Mouse (Mus musculus): ENCODE data around the gene Grhl1. TPM values are rescaled to one million over a fixed set of nuclear protein-coding genes. Genes with fewer than 3 reads are reported as not detected.

Gene Grhl1
- polyA plus RNA-seq, 1 experiment = 0.41 TPM

DNA sequence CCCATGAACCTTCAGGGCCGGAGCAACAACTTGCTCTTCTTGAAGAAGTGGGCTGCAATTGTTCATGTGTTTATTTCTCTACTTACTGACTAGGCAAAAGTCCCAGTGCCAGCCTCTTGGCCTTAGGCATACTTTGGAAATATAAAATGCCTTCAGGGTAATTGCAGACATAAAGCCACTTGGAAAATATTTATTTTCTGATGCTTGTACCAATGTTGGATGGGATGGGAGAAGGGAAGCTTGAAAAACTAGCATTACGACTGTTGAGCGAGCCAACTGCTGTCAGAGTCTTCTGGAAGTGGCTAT lies 1.1 kb downstream of the Grhl1 start:
- no peak for TF ChIP-seq TCF3 (IDR thresholded peaks at IDR 0.05; ENCODE audit: insufficient read length, low read depth)
- no peak for TF ChIP-seq MYOG (IDR thresholded peaks at IDR 0.05; ENCODE audit: control insufficient read depth in 1 of 3, insufficient read depth in 1 of 3, insufficient read length in 2 of 3, low read depth in 2 of 3)
- no peak for TF ChIP-seq USF1 (IDR thresholded peaks at IDR 0.05; ENCODE audit: low read depth)
- no peak for TF ChIP-seq TCF12 (IDR thresholded peaks at IDR 0.05; ENCODE audit: insufficient read depth, poor library complexity, severe bottlenecking)
- no peak for TF ChIP-seq E2F4 (IDR thresholded peaks at IDR 0.05; ENCODE audit: insufficient read depth)
- TF ChIP-seq POLR2AphosphoS2 (IDR thresholded peaks at IDR 0.05; ENCODE audit: insufficient read length, low read depth) = no peak
- no peak for TF ChIP-seq CEBPB (IDR thresholded peaks at IDR 0.05; ENCODE audit: insufficient read depth, poor library complexity, severe bottlenecking)
- no peak for TF ChIP-seq MAX (IDR thresholded peaks at IDR 0.05; ENCODE audit: low read depth)
- TF ChIP-seq MYOD1 (IDR thresholded peaks at IDR 0.05; ENCODE audit: control insufficient read depth in 1 of 3, insufficient read length in 2 of 3, low read depth in 2 of 3) = no peak
- no peak for TF ChIP-seq REST (IDR thresholded peaks at IDR 0.05; ENCODE audit: insufficient read depth, insufficient read length)
- TF ChIP-seq SRF (IDR thresholded peaks at IDR 0.05; ENCODE audit: control insufficient read depth, insufficient read length, low read depth) = no peak
- peak overlapping the region; percentile 88 for H3K4me2 ChIP-seq (ENCODE audit: low read depth)
- no peak overlapping the region for H3ac ChIP-seq (ENCODE audit: control insufficient read depth, insufficient read length)
- peak overlapping the region; percentile 23 for H3K4me3 ChIP-seq
- no peaks in the 10 kb centered on the region for H3K79me2 ChIP-seq (ENCODE audit: control insufficient read depth, insufficient read depth)
- no peaks in the 10 kb centered on the region for H3K36me3 ChIP-seq (ENCODE audit: control insufficient read depth, insufficient read depth)
- H3K27me3 ChIP-seq (ENCODE audit: control insufficient read depth, insufficient read depth, insufficient read length) = no peaks in the 10 kb centered on the region

DNA sequence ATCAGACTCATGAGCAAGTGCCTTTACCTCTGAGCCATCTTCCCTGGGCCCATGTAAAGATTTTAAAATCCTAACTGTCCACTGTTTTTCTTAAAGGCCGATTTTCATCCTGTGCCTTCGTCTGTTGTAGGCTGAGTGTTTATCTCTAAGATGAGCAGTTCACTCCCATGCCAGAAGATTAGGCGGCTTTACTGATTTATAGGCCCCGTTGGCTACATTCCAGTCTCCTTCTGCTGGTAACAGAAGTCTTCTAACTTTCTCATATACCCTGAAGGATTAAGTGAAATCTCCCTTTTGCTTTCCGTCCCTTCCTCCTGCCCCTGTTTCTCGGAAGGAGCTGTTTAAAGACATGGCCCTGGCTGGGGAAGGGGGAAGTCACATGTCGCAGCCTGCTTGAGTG lies 2.8 kb downstream of the Grhl1 start:
- no peak overlapping the region for H3K4me3 ChIP-seq
- H3K4me2 ChIP-seq (ENCODE audit: low read depth) = no peak overlapping the region
- no peaks in the 10 kb centered on the region for H3K36me3 ChIP-seq (ENCODE audit: control insufficient read depth, insufficient read depth)
- TF ChIP-seq E2F4 (IDR thresholded peaks at IDR 0.05; ENCODE audit: insufficient read depth) (no peak), SRF (IDR thresholded peaks at IDR 0.05; ENCODE audit: control insufficient read depth, insufficient read length, low read depth) (no peak), TCF12 (IDR thresholded peaks at IDR 0.05; ENCODE audit: insufficient read depth, poor library complexity, severe bottlenecking) (no peak), MYOD1 (IDR thresholded peaks at IDR 0.05; ENCODE audit: control insufficient read depth in 1 of 3, insufficient read length in 2 of 3, low read depth in 2 of 3) (no peak), POLR2AphosphoS2 (IDR thresholded peaks at IDR 0.05; ENCODE audit: insufficient read length, low read depth) (no peak), MAX (IDR thresholded peaks at IDR 0.05; ENCODE audit: low read depth) (no peak), CEBPB (IDR thresholded peaks at IDR 0.05; ENCODE audit: insufficient read depth, poor library complexity, severe bottlenecking) (no peak), MYOG (IDR thresholded peaks at IDR 0.05; ENCODE audit: control insufficient read depth in 1 of 3, insufficient read depth in 1 of 3, insufficient read length in 2 of 3, low read depth in 2 of 3) (no peak), USF1 (IDR thresholded peaks at IDR 0.05; ENCODE audit: low read depth) (no peak)
- H3K79me2 ChIP-seq (ENCODE audit: control insufficient read depth, insufficient read depth) = no peaks in the 10 kb centered on the region
- H3K27me3 ChIP-seq (ENCODE audit: control insufficient read depth, insufficient read depth, insufficient read length) = no peaks in the 10 kb centered on the region
- no peak overlapping the region for H3ac ChIP-seq (ENCODE audit: control insufficient read depth, insufficient read length)

DNA sequence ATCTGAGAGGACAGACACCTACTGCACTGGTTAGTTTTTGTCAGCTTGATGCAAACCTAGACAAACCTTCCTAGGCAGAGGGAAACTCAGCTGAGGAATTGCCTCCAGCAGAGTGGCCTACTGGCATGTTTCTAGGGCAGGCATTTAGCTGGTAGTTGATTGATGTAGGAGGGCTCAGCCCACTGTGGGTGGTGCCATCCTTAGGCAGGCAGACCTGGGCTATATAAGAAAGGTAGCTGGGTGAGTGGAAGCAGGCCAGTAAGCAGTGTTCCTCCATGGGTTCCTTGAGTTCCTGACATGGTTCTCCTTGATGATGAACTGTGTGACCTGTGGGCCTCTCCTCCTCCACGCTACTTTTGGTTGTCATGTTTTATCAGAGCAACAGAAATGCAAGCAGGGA lies 8.4 kb downstream of the Grhl1 start:
- Histone ChIP-seq H3K4me2 (ENCODE audit: low read depth) (no peak overlapping the region), H3K36me3 (ENCODE audit: control insufficient read depth, insufficient read depth) (no peaks in the 10 kb centered on the region), H3ac (ENCODE audit: control insufficient read depth, insufficient read length) (no peak overlapping the region), H3K27me3 (ENCODE audit: control insufficient read depth, insufficient read depth, insufficient read length) (no peaks in the 10 kb centered on the region), H3K79me2 (ENCODE audit: control insufficient read depth, insufficient read depth) (no peaks in the 10 kb centered on the region), H3K4me3 (no peak overlapping the region)
- TF ChIP-seq TCF12 (IDR thresholded peaks at IDR 0.05; ENCODE audit: insufficient read depth, poor library complexity, severe bottlenecking) = no peak
- TF ChIP-seq CEBPB (IDR thresholded peaks at IDR 0.05; ENCODE audit: insufficient read depth, poor library complexity, severe bottlenecking) = no peak
- TF ChIP-seq E2F4 (IDR thresholded peaks at IDR 0.05; ENCODE audit: insufficient read depth) = no peak
- TF ChIP-seq MYOD1 (IDR thresholded peaks at IDR 0.05; ENCODE audit: control insufficient read depth in 1 of 3, insufficient read length in 2 of 3, low read depth in 2 of 3) = no peak
- no peak for TF ChIP-seq SRF (IDR thresholded peaks at IDR 0.05; ENCODE audit: control insufficient read depth, insufficient read length, low read depth)
- TF ChIP-seq POLR2A (IDR thresholded peaks at IDR 0.05; ENCODE audit: insufficient read length, low read depth) = no peak
- TF ChIP-seq REST (IDR thresholded peaks at IDR 0.05; ENCODE audit: insufficient read depth, insufficient read length) = no peak
- TF ChIP-seq MAX (IDR thresholded peaks at IDR 0.05; ENCODE audit: low read depth) = no peak
- no peak for TF ChIP-seq MYOG (IDR thresholded peaks at IDR 0.05; ENCODE audit: control insufficient read depth in 1 of 3, insufficient read depth in 1 of 3, insufficient read length in 2 of 3, low read depth in 2 of 3)
- no peak for TF ChIP-seq TCF3 (IDR thresholded peaks at IDR 0.05; ENCODE audit: insufficient read length, low read depth)
- TF ChIP-seq POLR2AphosphoS2 (IDR thresholded peaks at IDR 0.05; ENCODE audit: insufficient read length, low read depth) = no peak
- TF ChIP-seq USF1 (IDR thresholded peaks at IDR 0.05; ENCODE audit: low read depth) = no peak

DNA sequence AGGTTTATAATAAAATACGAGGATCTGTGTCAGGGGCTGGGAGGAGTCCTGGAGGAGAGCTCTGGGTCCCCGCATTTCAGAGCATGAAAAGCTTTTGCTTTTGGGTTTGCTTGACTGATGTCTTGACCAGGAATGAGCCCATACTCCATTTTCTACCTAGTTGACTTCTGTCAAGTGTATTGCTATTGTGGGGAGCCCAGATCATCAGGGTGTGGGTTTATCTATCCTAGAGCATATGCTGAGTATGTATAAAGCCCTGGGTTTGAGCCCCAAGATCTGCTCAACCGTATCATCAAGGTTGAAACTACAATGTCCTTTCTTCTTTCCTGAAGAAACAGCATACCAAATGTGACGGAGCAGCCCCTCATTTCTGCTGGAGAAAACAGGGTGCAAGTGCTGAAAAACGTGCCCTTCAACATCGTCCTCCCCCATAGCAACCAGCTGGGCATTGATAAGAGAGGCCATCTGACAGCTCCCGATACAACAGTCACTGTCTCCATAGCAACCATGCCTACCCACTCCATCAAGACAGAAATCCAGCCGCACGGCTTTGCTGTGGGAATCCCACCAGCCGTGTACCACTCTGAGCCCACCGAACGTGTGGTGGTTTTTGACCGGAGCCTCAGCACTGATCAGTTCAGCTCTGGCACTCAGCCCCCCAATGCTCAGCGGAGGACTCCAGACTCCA lies 9.1 kb downstream of the Grhl1 start:
- H3K4me3 ChIP-seq = no peak overlapping the region
- H3K27me3 ChIP-seq (ENCODE audit: control insufficient read depth, insufficient read depth, insufficient read length) = no peaks in the 10 kb centered on the region
- TF ChIP-seq CEBPB (IDR thresholded peaks at IDR 0.05; ENCODE audit: insufficient read depth, poor library complexity, severe bottlenecking) (no peak), MYOD1 (IDR thresholded peaks at IDR 0.05; ENCODE audit: control insufficient read depth in 1 of 3, insufficient read length in 2 of 3, low read depth in 2 of 3) (no peak), TCF3 (IDR thresholded peaks at IDR 0.05; ENCODE audit: insufficient read length, low read depth) (no peak), E2F4 (IDR thresholded peaks at IDR 0.05; ENCODE audit: insufficient read depth) (no peak), MAX (IDR thresholded peaks at IDR 0.05; ENCODE audit: low read depth) (no peak), MYOG (IDR thresholded peaks at IDR 0.05; ENCODE audit: control insufficient read depth in 1 of 3, insufficient read depth in 1 of 3, insufficient read length in 2 of 3, low read depth in 2 of 3) (no peak), POLR2AphosphoS2 (IDR thresholded peaks at IDR 0.05; ENCODE audit: insufficient read length, low read depth) (no peak), USF1 (IDR thresholded peaks at IDR 0.05; ENCODE audit: low read depth) (no peak), REST (IDR thresholded peaks at IDR 0.05; ENCODE audit: insufficient read depth, insufficient read length) (no peak), POLR2A (IDR thresholded peaks at IDR 0.05; ENCODE audit: insufficient read length, low read depth) (no peak), TCF12 (IDR thresholded peaks at IDR 0.05; ENCODE audit: insufficient read depth, poor library complexity, severe bottlenecking) (no peak), SRF (IDR thresholded peaks at IDR 0.05; ENCODE audit: control insufficient read depth, insufficient read length, low read depth) (no peak)
- H3K79me2 ChIP-seq (ENCODE audit: control insufficient read depth, insufficient read depth) = no peaks in the 10 kb centered on the region
- no peak overlapping the region for H3K4me2 ChIP-seq (ENCODE audit: low read depth)
- no peaks in the 10 kb centered on the region for H3K36me3 ChIP-seq (ENCODE audit: control insufficient read depth, insufficient read depth)
- no peak overlapping the region for H3ac ChIP-seq (ENCODE audit: control insufficient read depth, insufficient read length)
